Mouse (Mus musculus) brain, embryonic 14.5 days (tissue): ENCODE data around the gene Nfkb1.

Experiments
- CTCF ChIP-seq: fragments of 200-500 bp; IDR thresholded peaks from 2 replicates; pipeline ENCODE4 v1.5.1; 2012; ENCODE audit warnings: inconsistent platforms, mild to moderate bottlenecking, moderate library complexity, borderline replicate concordance; ENCODE audit not compliant: insufficient read depth, insufficient read length; ENCODE audit errors: extremely low read depth
- POLR2A ChIP-seq: fragments of 200-500 bp; IDR thresholded peaks from 2 replicates; pipeline ENCODE4 v1.6.1; 2012; ENCODE audit warnings: mild to moderate bottlenecking, inconsistent platforms, borderline replicate concordance; ENCODE audit not compliant: poor library complexity, insufficient read depth, insufficient read length, severe bottlenecking; ENCODE audit errors: extremely low read depth

DNA sequence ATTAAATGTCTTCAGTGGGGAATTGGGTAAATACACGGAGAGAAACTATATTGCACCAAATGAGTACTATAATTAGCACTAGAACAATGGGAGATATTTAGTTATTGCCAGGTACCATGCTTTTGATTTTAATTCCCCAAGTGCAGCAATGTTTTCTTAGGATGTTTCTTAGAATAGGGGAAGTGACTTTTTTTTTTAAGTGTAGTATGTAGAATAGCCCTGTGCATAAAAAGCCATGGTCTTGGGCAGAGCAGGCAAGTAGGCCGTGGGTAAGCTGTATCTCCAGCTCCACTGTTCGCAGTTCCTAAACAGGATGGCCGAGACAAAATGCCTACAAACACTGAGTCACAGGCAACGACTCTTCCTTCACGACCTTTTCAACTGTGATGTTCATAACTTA is 8.1 kb downstream of the Nfkb1 start:
- TF ChIP-seq CTCF, result no peak
- TF ChIP-seq POLR2A, result no peak
